Mouse (Mus musculus): ENCODE results near the gene Gm42906. TPM values are rescaled to one million over a fixed set of nuclear protein-coding genes. Genes with fewer than 3 reads are reported as not detected.

Gm42906 gene
- polyA plus RNA-seq, 1 experiment from 2014 or later: not detected

GRCm38 (mm10) chr5:151205017-151205416, 222.9 kb downstream of the Gm42906 start:
- WGBS: 92% methylated on average over 4 of the region's 4 CpGs
- Histone ChIP-seq H3K4me3 (no peak overlapping the region), H3K36me3 (replicated peaks) (no peaks in the 10 kb centered on the region), H3K4me1 (no peaks in the 10 kb centered on the region), H3K9me3 (no peaks in the 10 kb centered on the region), H3K27me3 (ENCODE audit: poor library complexity, severe bottlenecking) (no peaks in the 10 kb centered on the region), H3K27ac (no peak overlapping the region)
- DNase-seq (ENCODE audit: extremely low spot score, low spot score): no peak

- Histone ChIP-seq H3K4me3 (no peak overlapping the region), H3K36me3 (replicated peaks) (no peaks in the 10 kb centered on the region), H3K27ac (no peak overlapping the region), H3K9me3 (no peaks in the 10 kb centered on the region), H3K4me1 (no peaks in the 10 kb centered on the region), H3K27me3 (ENCODE audit: poor library complexity, severe bottlenecking) (no peaks in the 10 kb centered on the region)
- WGBS: 83% methylated on average over 5 of the region's 5 CpGs
- DNase-seq (ENCODE audit: extremely low spot score, low spot score): no peak
Observed at GRCm38 (mm10) chr5:151202925-151203324, 225.0 kb downstream of the Gm42906 start.

GRCm38 (mm10) chr5:151201220-151201619, 226.7 kb downstream of the Gm42906 start:
- Histone ChIP-seq H3K9me3 (no peaks in the 10 kb centered on the region), H3K27me3 (ENCODE audit: poor library complexity, severe bottlenecking) (no peaks in the 10 kb centered on the region), H3K4me1 (peaks cover 7% of the 10 kb centered on the region; the same call in 1 of the 2 replicates), H3K27ac (no peak overlapping the region), H3K36me3 (replicated peaks) (no peaks in the 10 kb centered on the region), H3K4me3 (no peak overlapping the region)
- DNase-seq (ENCODE audit: extremely low spot score, low spot score): no peak
- 74% methylated on average over 3 of the region's 3 CpGs for WGBS

GRCm38 (mm10) chr5:151199235-151199634, 228.7 kb downstream of the Gm42906 start:
- Histone ChIP-seq H3K36me3 (replicated peaks) (no peaks in the 10 kb centered on the region), H3K27me3 (ENCODE audit: poor library complexity, severe bottlenecking) (no peaks in the 10 kb centered on the region), H3K9me3 (no peaks in the 10 kb centered on the region), H3K4me1 (peaks cover 7% of the 10 kb centered on the region; the same call in 1 of the 2 replicates), H3K27ac (no peak overlapping the region), H3K4me3 (no peak overlapping the region)
- no peak for DNase-seq (ENCODE audit: extremely low spot score, low spot score)
- WGBS: 91% methylated on average over 3 of the region's 3 CpGs

GRCm38 (mm10) chr5:151196603-151197272, 231.2 kb downstream of the Gm42906 start:
- H3K27me3 ChIP-seq (ENCODE audit: poor library complexity, severe bottlenecking): no peaks in the 10 kb centered on the region
- no peaks in the 10 kb centered on the region for H3K36me3 ChIP-seq (replicated peaks)
- no peaks in the 10 kb centered on the region for H3K9me3 ChIP-seq
- no peak overlapping the region for H3K27ac ChIP-seq
- H3K4me3 ChIP-seq: no peak overlapping the region
- WGBS: 83% methylated on average over 13 of the region's 13 CpGs
- DNase-seq (ENCODE audit: extremely low spot score, low spot score): no peak
- H3K4me1 ChIP-seq: peaks cover 7% of the 10 kb centered on the region; the same call in 1 of the 2 replicates

GRCm38 (mm10) chr5:151193885-151194520, 234.0 kb downstream of the Gm42906 start:
- Histone ChIP-seq H3K4me3 (no peak overlapping the region), H3K27me3 (ENCODE audit: poor library complexity, severe bottlenecking) (peaks cover 7% of the 10 kb centered on the region), H3K27ac (no peak overlapping the region), H3K4me1 (peaks cover 23% of the 10 kb centered on the region), H3K36me3 (replicated peaks) (no peaks in the 10 kb centered on the region), H3K9me3 (no peaks in the 10 kb centered on the region)
- WGBS: 70% methylated on average over 3 of the region's 3 CpGs
- no peak for DNase-seq (ENCODE audit: extremely low spot score, low spot score)

GRCm38 (mm10) chr5:151192266-151192665, 235.7 kb downstream of the Gm42906 start:
- WGBS: 86% methylated on average over 2 of the region's 2 CpGs
- H3K27ac ChIP-seq: no peak overlapping the region
- peaks cover 21% of the 10 kb centered on the region for H3K4me1 ChIP-seq
- no peaks in the 10 kb centered on the region for H3K9me3 ChIP-seq
- DNase-seq (ENCODE audit: extremely low spot score, low spot score): no peak
- H3K4me3 ChIP-seq: no peak overlapping the region
- peaks cover 7% of the 10 kb centered on the region for H3K27me3 ChIP-seq (ENCODE audit: poor library complexity, severe bottlenecking)
- no peaks in the 10 kb centered on the region for H3K36me3 ChIP-seq (replicated peaks)

GRCm38 (mm10) chr5:151190764-151191163, 237.2 kb downstream of the Gm42906 start:
- Histone ChIP-seq H3K27ac (no peak overlapping the region), H3K36me3 (replicated peaks) (no peaks in the 10 kb centered on the region), H3K9me3 (no peaks in the 10 kb centered on the region), H3K27me3 (ENCODE audit: poor library complexity, severe bottlenecking) (peaks cover 7% of the 10 kb centered on the region), H3K4me3 (no peak overlapping the region), H3K4me1 (peaks cover 21% of the 10 kb centered on the region)
- WGBS: 87% methylated on average over 5 of the region's 5 CpGs
- no peak for DNase-seq (ENCODE audit: extremely low spot score, low spot score)

GRCm38 (mm10) chr5:151189789-151190378, 238.1 kb downstream of the Gm42906 start:
- Histone ChIP-seq H3K4me3 (peak overlapping the region; percentile 62), H3K27ac (peak overlapping the region; percentile 78), H3K9me3 (no peaks in the 10 kb centered on the region), H3K27me3 (ENCODE audit: poor library complexity, severe bottlenecking) (peaks cover 7% of the 10 kb centered on the region), H3K36me3 (replicated peaks) (no peaks in the 10 kb centered on the region), H3K4me1 (peaks cover 29% of the 10 kb centered on the region)
- peak; percentile 81 for DNase-seq (ENCODE audit: extremely low spot score, low spot score)
- 4% methylated on average over 27 of the region's 27 CpGs for WGBS

- Histone ChIP-seq H3K4me3 (peak overlapping the region; percentile 62), H3K27me3 (ENCODE audit: poor library complexity, severe bottlenecking) (peaks cover 7% of the 10 kb centered on the region), H3K4me1 (peaks cover 29% of the 10 kb centered on the region), H3K9me3 (no peaks in the 10 kb centered on the region), H3K27ac (no peak overlapping the region), H3K36me3 (replicated peaks) (no peaks in the 10 kb centered on the region)
- 66% methylated on average over 3 of the region's 3 CpGs for WGBS
- no peak for DNase-seq (ENCODE audit: extremely low spot score, low spot score)
Observed at GRCm38 (mm10) chr5:151189321-151189720, 238.6 kb downstream of the Gm42906 start.

- DNase-seq (ENCODE audit: extremely low spot score, low spot score): no peak
- Histone ChIP-seq H3K27me3 (ENCODE audit: poor library complexity, severe bottlenecking) (peaks cover 7% of the 10 kb centered on the region), H3K9me3 (no peaks in the 10 kb centered on the region), H3K27ac (no peak overlapping the region), H3K36me3 (replicated peaks) (no peaks in the 10 kb centered on the region), H3K4me3 (no peak overlapping the region), H3K4me1 (peaks cover 29% of the 10 kb centered on the region)
- WGBS: 89% methylated on average over 6 of the region's 6 CpGs
Observed at GRCm38 (mm10) chr5:151188659-151189058, 239.3 kb downstream of the Gm42906 start.

GRCm38 (mm10) chr5:151187336-151187735, 240.6 kb downstream of the Gm42906 start:
- H3K4me3 ChIP-seq: no peak overlapping the region
- no peaks in the 10 kb centered on the region for H3K9me3 ChIP-seq
- no peak for DNase-seq (ENCODE audit: extremely low spot score, low spot score)
- H3K27ac ChIP-seq: no peak overlapping the region
- peaks cover 29% of the 10 kb centered on the region for H3K4me1 ChIP-seq
- H3K36me3 ChIP-seq (replicated peaks): no peaks in the 10 kb centered on the region
- 85% methylated on average over 11 of the region's 11 CpGs for WGBS
- H3K27me3 ChIP-seq (ENCODE audit: poor library complexity, severe bottlenecking): peaks cover 7% of the 10 kb centered on the region

GRCm38 (mm10) chr5:151185286-151185856, 242.6 kb downstream of the Gm42906 start:
- H3K27me3 ChIP-seq (ENCODE audit: poor library complexity, severe bottlenecking): no peaks in the 10 kb centered on the region
- no peaks in the 10 kb centered on the region for H3K9me3 ChIP-seq
- H3K4me3 ChIP-seq: no peak overlapping the region
- H3K4me1 ChIP-seq: peaks cover 26% of the 10 kb centered on the region
- H3K36me3 ChIP-seq (replicated peaks): no peaks in the 10 kb centered on the region
- DNase-seq (ENCODE audit: extremely low spot score, low spot score): no peak
- H3K27ac ChIP-seq: no peak overlapping the region
- 78% methylated on average over 8 of the region's 8 CpGs for WGBS
